Comparison of ENCODE assay signal across 15 mouse cellular contexts in genomic region chr11:54776367-54776701, GRCm38 (mm10). TPM values are rescaled to one million over a fixed set of nuclear protein-coding genes. Genes with fewer than 3 reads are reported as not detected.
DNase-seq lines count a peak whose midpoint lies in the region; ATAC-seq and TF ChIP-seq lines count a peak whose summit lies in the region.
"Had no signal": no experiment of that assay in that cellular context is flagged by ENCODE, and none has a peak within 500 bp of the region (broad histone marks: within the 10 kb centered on the region; RNA-seq: fewer than 3 reads in every experiment).

No protein-coding gene starts in this region.

- H3K27me3 ChIP-seq in forebrain, postnatal 0 days (ENCODE audit: insufficient read depth, low read length): no peaks in the 10 kb centered on the region
- no peaks in the 10 kb centered on the region for H3K27me3 ChIP-seq in forebrain, embryonic 16.5 days (replicated peaks; ENCODE audit: control insufficient read depth, insufficient read depth, low read length)
- no peaks in the 10 kb centered on the region for H3K27me3 ChIP-seq in hindbrain, embryonic 13.5 days
- H3K27me3 ChIP-seq in hindbrain, embryonic 10.5 days (ENCODE audit: insufficient read depth, poor library complexity, severe bottlenecking): no peaks in the 10 kb centered on the region
- H3K27me3 ChIP-seq in spleen, adult 2 months (ENCODE audit: control insufficient read depth, insufficient read depth, low read length): no peaks in the 10 kb centered on the region
- H3K27me3 ChIP-seq in stomach, embryonic 16.5 days (ENCODE audit: control insufficient read depth, insufficient read depth, low read length): no peaks in the 10 kb centered on the region
- no peaks in the 10 kb centered on the region for H3K27me3 ChIP-seq in forebrain, embryonic 14.5 days (replicated peaks; ENCODE audit: control insufficient read depth, insufficient read depth, low read length)
- H3K27me3 ChIP-seq: hindbrain, embryonic 12.5 days had no signal

- no peaks in the 10 kb centered on the region for H3K36me3 ChIP-seq in forebrain, postnatal 0 days (ENCODE audit: insufficient read depth)
- H3K36me3 ChIP-seq in forebrain, embryonic 16.5 days (ENCODE audit: control insufficient read depth, insufficient read depth): no peaks in the 10 kb centered on the region
- no peaks in the 10 kb centered on the region for H3K36me3 ChIP-seq in hindbrain, embryonic 13.5 days
- H3K36me3 ChIP-seq in hindbrain, embryonic 10.5 days: peaks cover 17% of the 10 kb centered on the region
- no peaks in the 10 kb centered on the region for H3K36me3 ChIP-seq in spleen, adult 2 months (ENCODE audit: control insufficient read depth, insufficient read depth, low read length)
- no peaks in the 10 kb centered on the region for H3K36me3 ChIP-seq in stomach, embryonic 16.5 days (ENCODE audit: control insufficient read depth, insufficient read depth, low read length)
- no peaks in the 10 kb centered on the region for H3K36me3 ChIP-seq in forebrain, embryonic 14.5 days (ENCODE audit: control insufficient read depth, insufficient read depth, low read length)
- H3K36me3 ChIP-seq: G1E; hindbrain, embryonic 12.5 days had no signal

- H3K27ac ChIP-seq in forebrain, postnatal 0 days (ENCODE audit: low read depth, low read length): peak overlapping the region; percentile 36; the same call in 1 of the 2 replicates
- H3K27ac ChIP-seq in forebrain, embryonic 16.5 days (ENCODE audit: low read length): no peak overlapping the region
- H3K27ac ChIP-seq in hindbrain, embryonic 13.5 days: peak overlapping the region; percentile 58; the same call in 1 of the 2 replicates
- no peak overlapping the region for H3K27ac ChIP-seq in hindbrain, embryonic 10.5 days
- peak overlapping the region; percentile 77; the same call in 1 of the 2 replicates for H3K27ac ChIP-seq in spleen, adult 2 months (ENCODE audit: insufficient read depth, low read length)
- peak overlapping the region; percentile 44; the same call in 1 of the 2 replicates for H3K27ac ChIP-seq in stomach, embryonic 16.5 days (ENCODE audit: low read length)
- no peak overlapping the region for H3K27ac ChIP-seq in forebrain, embryonic 14.5 days (ENCODE audit: low read depth, low read length)
- H3K27ac ChIP-seq: hindbrain, embryonic 12.5 days had no signal

- no peak for ATAC-seq in forebrain, postnatal 0 days
- ATAC-seq in forebrain, embryonic 16.5 days: no peak
- no peak for ATAC-seq in hindbrain, embryonic 13.5 days (ENCODE audit: low FRiP score)
- no peak for ATAC-seq in stomach, embryonic 16.5 days (ENCODE audit: insufficient read depth, low FRiP score)
- ATAC-seq in forebrain, embryonic 14.5 days: no peak
- ATAC-seq: activated CD4-positive, CD25-positive, alpha-beta regulatory T cell, adult 4 months had no signal

- no peak overlapping the region for H3K9ac ChIP-seq in forebrain, postnatal 0 days
- no peak overlapping the region for H3K9ac ChIP-seq in forebrain, embryonic 16.5 days (replicated peaks; ENCODE audit: low read depth, low read length)
- no peak overlapping the region for H3K9ac ChIP-seq in hindbrain, embryonic 13.5 days
- H3K9ac ChIP-seq in stomach, embryonic 16.5 days (ENCODE audit: low read length): no peak overlapping the region
- no peak overlapping the region for H3K9ac ChIP-seq in forebrain, embryonic 14.5 days (ENCODE audit: low read length)
- H3K9ac ChIP-seq: hindbrain, embryonic 12.5 days; lung, embryonic 14.5 days had no signal

- 61% methylated on average over 2 of the region's 2 CpGs for WGBS in forebrain, postnatal 0 days
- whole genome bisulfite sequencing in forebrain, embryonic 16.5 days: 78% methylated on average over 2 of the region's 2 CpGs
- WGBS in hindbrain, embryonic 13.5 days: 90% methylated on average over 2 of the region's 2 CpGs
- WGBS in hindbrain, embryonic 10.5 days: 93% methylated on average over 2 of the region's 2 CpGs
- WGBS in spleen, adult 2 months: 71% methylated on average over 2 of the region's 2 CpGs
- WGBS in stomach, embryonic 16.5 days: 76% methylated on average over 2 of the region's 2 CpGs
- WGBS in forebrain, embryonic 14.5 days: 90% methylated on average over 2 of the region's 2 CpGs

- H3K4me1 ChIP-seq in forebrain, postnatal 0 days (ENCODE audit: insufficient read depth): peaks cover 16% of the 10 kb centered on the region
- H3K4me1 ChIP-seq in forebrain, embryonic 16.5 days (replicated peaks; ENCODE audit: control insufficient read depth, insufficient read depth, low read length): peaks cover 9% of the 10 kb centered on the region
- peaks cover 29% of the 10 kb centered on the region for H3K4me1 ChIP-seq in hindbrain, embryonic 13.5 days (replicated peaks)
- peaks cover 22% of the 10 kb centered on the region for H3K4me1 ChIP-seq in hindbrain, embryonic 10.5 days (replicated peaks)
- H3K4me1 ChIP-seq in spleen, adult 2 months (ENCODE audit: control insufficient read depth, insufficient read depth, insufficient read length): peaks cover 39% of the 10 kb centered on the region
- peaks cover 29% of the 10 kb centered on the region for H3K4me1 ChIP-seq in stomach, embryonic 16.5 days (ENCODE audit: control insufficient read depth, insufficient read depth, low read length)
- no peaks in the 10 kb centered on the region for H3K4me1 ChIP-seq in forebrain, embryonic 14.5 days (ENCODE audit: control insufficient read depth, insufficient read depth, low read length)

- H3K4me3 ChIP-seq in forebrain, postnatal 0 days (ENCODE audit: low read depth, low read length): no peak overlapping the region
- H3K4me3 ChIP-seq in forebrain, embryonic 16.5 days (replicated peaks; ENCODE audit: low read length): no peak overlapping the region
- H3K4me3 ChIP-seq in hindbrain, embryonic 13.5 days: no peak overlapping the region
- no peak overlapping the region for H3K4me3 ChIP-seq in hindbrain, embryonic 10.5 days
- no peak overlapping the region for H3K4me3 ChIP-seq in spleen, adult 2 months (ENCODE audit: extremely low read depth, insufficient read depth, insufficient read length)
- no peak overlapping the region for H3K4me3 ChIP-seq in stomach, embryonic 16.5 days (replicated peaks; ENCODE audit: low read length)
- H3K4me3 ChIP-seq in forebrain, embryonic 14.5 days (ENCODE audit: low read depth, low read length): no peak overlapping the region
- H3K4me3 ChIP-seq: hindbrain, embryonic 12.5 days had no signal

- TF ChIP-seq POLR2A in spleen, adult 2 months (IDR thresholded peaks at IDR 0.05; ENCODE audit: low read depth, low read length): no peak

- no peak for DNase-seq in forebrain, postnatal 0 days
- DNase-seq in hindbrain, embryonic 10.5 days (ENCODE audit: low spot score): no peak
- no peak for DNase-seq in spleen, adult 2 months (ENCODE audit: low read depth in 1 of 2, low spot score in 2 of 2)
- no peak for DNase-seq in spleen, adult 18-20 months
- no peak for DNase-seq in forebrain, embryonic 14.5 days (ENCODE audit: low spot score)
- DNase-seq: cerebellum, postnatal 10 days; thymus, postnatal 4 days had no signal

- TF ChIP-seq CTCF in forebrain, postnatal 0 days (IDR thresholded peaks at IDR 0.05; ENCODE audit: low read depth): no peak
- TF ChIP-seq CTCF in spleen, adult 2 months (IDR thresholded peaks at IDR 0.05; ENCODE audit: extremely low read depth, insufficient read depth, insufficient read length, insufficient replicate concordance): no peak

- no peak overlapping the region for H3K4me2 ChIP-seq in forebrain, postnatal 0 days (ENCODE audit: low read depth)
- H3K4me2 ChIP-seq in forebrain, embryonic 16.5 days (ENCODE audit: low read length): no peak overlapping the region
- no peak overlapping the region for H3K4me2 ChIP-seq in hindbrain, embryonic 13.5 days
- no peak overlapping the region for H3K4me2 ChIP-seq in stomach, embryonic 16.5 days (ENCODE audit: low read depth, low read length)
- no peak overlapping the region for H3K4me2 ChIP-seq in forebrain, embryonic 14.5 days (ENCODE audit: low read length)
- H3K4me2 ChIP-seq: hindbrain, embryonic 12.5 days; lung, embryonic 14.5 days; midbrain, embryonic 11.5 days had no signal

- no peaks in the 10 kb centered on the region for H3K9me3 ChIP-seq in forebrain, postnatal 0 days (ENCODE audit: low read length)
- H3K9me3 ChIP-seq in forebrain, embryonic 16.5 days (ENCODE audit: control insufficient read depth, low read length): no peaks in the 10 kb centered on the region
- no peaks in the 10 kb centered on the region for H3K9me3 ChIP-seq in hindbrain, embryonic 13.5 days
- no peaks in the 10 kb centered on the region for H3K9me3 ChIP-seq in hindbrain, embryonic 10.5 days
- no peaks in the 10 kb centered on the region for H3K9me3 ChIP-seq in stomach, embryonic 16.5 days (replicated peaks; ENCODE audit: control insufficient read depth, low read length)
- H3K9me3 ChIP-seq in forebrain, embryonic 14.5 days (replicated peaks; ENCODE audit: control insufficient read depth, low read length): no peaks in the 10 kb centered on the region
- H3K9me3 ChIP-seq: G1E; hindbrain, embryonic 12.5 days had no signal

RNA-seq across cellular contexts. Expression of gene Cdc42se2, which starts 11.1 kb away (rescaled TPM):
- total RNA-seq in forebrain, postnatal 0 days (2014; rRNA removed): 137 and 150 TPM in 2 replicates
- polyA plus RNA-seq in forebrain, postnatal 0 days (2015; fragmentation: Nextera tagmentation; extraction: Ambion mirVana): 121 and 137 TPM in 2 replicates
- 184 and 205 TPM in 2 replicates for polyA plus RNA-seq in forebrain, embryonic 16.5 days (2015; fragmentation: Nextera tagmentation; extraction: Ambion mirVana)
- 162 and 164 TPM in 2 replicates for polyA plus RNA-seq in hindbrain, embryonic 13.5 days (2015; fragmentation: Nextera tagmentation; extraction: Ambion mirVana)
- polyA plus RNA-seq in hindbrain, embryonic 10.5 days (2016; fragmentation: Nextera tagmentation; extraction: Ambion mirVana): 212 and 247 TPM in 2 replicates
- polyA plus RNA-seq in spleen, adult 2 months (2012; rRNA removed): 55.8 and 58.5 TPM in 2 replicates
- polyA plus RNA-seq in stomach, embryonic 16.5 days (2015; fragmentation: Nextera tagmentation; extraction: Ambion mirVana): 62.7 and 67.5 TPM in 2 replicates
- 221 and 226 TPM in 2 replicates for polyA plus RNA-seq in forebrain, embryonic 14.5 days (2014; fragmentation: Nextera tagmentation; extraction: Ambion mirVana)

Comparison
In these comparisons a context has a peak if more than half of its experiments do, and no peak if none do; other contexts are left out.
1. H3K27ac ChIP-seq: peak in forebrain, postnatal 0 days (single experiment), hindbrain, embryonic 13.5 days (single experiment), spleen, adult 2 months (single experiment) and stomach, embryonic 16.5 days (single experiment); none in forebrain, embryonic 16.5 days (single experiment), hindbrain, embryonic 10.5 days (single experiment) and forebrain, embryonic 14.5 days (single experiment).